In the genomic region with DNA sequence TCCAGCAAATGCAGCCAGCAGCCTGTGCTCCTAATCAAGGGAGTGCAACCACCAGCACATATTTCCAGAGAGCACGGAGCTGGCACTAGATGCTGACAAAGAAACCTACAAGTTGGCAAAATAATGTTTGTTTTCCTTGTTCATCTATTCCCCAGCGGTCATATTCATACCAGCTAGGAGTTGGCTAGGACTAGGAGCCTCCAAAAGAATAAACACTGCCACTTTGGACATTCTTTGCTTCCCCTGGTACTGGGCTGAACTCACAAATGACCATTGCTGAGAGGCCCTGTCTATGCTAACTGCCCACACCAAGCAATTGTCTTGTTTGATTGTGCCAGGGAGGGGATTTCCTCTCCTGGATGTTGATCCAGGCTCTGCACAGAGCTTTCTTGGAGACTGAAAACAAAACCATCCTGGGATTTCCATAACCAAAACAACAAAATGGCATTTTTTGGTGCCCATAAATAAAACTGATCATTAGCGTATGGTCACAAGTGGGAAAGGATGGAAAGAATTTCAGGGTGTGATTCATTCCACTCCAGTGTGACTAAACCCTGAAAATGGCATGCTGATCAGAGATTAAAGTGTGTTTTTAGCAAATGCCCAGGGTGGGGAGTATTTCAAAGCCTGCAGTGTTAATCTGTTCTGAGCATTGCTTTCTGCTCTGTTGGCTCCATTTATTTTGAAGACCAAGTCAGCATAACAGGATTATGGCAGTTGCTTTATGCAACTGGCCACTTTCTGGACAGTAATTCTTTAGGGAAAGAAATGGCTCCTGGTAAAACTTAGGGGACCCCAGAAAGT, we compare ENCODE assay signal across 8 mouse cellular contexts.
DNase-seq lines count a peak whose midpoint lies in the region; ATAC-seq lines count a peak whose summit lies in the region.

No protein-coding gene starts in this region.

- peaks cover 17% of the 10 kb centered on the region for H3K4me1 ChIP-seq in heart, embryonic 11.5 days (ENCODE audit: control insufficient read depth, insufficient read depth, low read length)
- peaks cover 14% of the 10 kb centered on the region for H3K4me1 ChIP-seq in limb, embryonic 10.5 days
- peaks cover 18% of the 10 kb centered on the region; the same call in 1 of the 2 replicates for H3K4me1 ChIP-seq in neural tube, embryonic 12.5 days

- 48% methylated on average over 3 of the region's 3 CpGs for WGBS in heart, embryonic 11.5 days (ENCODE audit: insufficient replicate concordance)
- 71% methylated on average over 3 of the region's 3 CpGs for WGBS in limb, embryonic 10.5 days
- 49% methylated on average over 3 of the region's 3 CpGs for WGBS in neural tube, embryonic 12.5 days

- H3K36me3 ChIP-seq in heart, embryonic 11.5 days (ENCODE audit: control insufficient read depth, insufficient read depth, low read length), result no peaks in the 10 kb centered on the region
- no peaks in the 10 kb centered on the region for H3K36me3 ChIP-seq in limb, embryonic 10.5 days
- H3K36me3 ChIP-seq in neural tube, embryonic 12.5 days, result no peaks in the 10 kb centered on the region

- no peak for DNase-seq in heart, adult 8-10 months (ENCODE audit: low spot score)
- peak; percentile 76 for DNase-seq in fibroblast of lung, adult 2 months (ENCODE audit: low read depth)
- DNase-seq in limb, embryonic 10.5 days (ENCODE audit: low spot score), result no peak
- DNase-seq in frontal cortex, postnatal 14 days (ENCODE audit: low spot score in 2 of 2), result no peak
- no peak for DNase-seq in left cerebral cortex, adult 9 months (ENCODE audit: low spot score in 2 of 2)
- DNase-seq in testis, postnatal 14 days (ENCODE audit: low spot score), result no peak

- no peak overlapping the region for H3K4me2 ChIP-seq in heart, embryonic 11.5 days
- no peak overlapping the region for H3K4me2 ChIP-seq in neural tube, embryonic 12.5 days (replicated peaks)

- no peak; the same call in 1 of the 2 replicates for ATAC-seq in heart, embryonic 11.5 days (replicated peaks; ENCODE audit: insufficient number of reproducible peaks, low FRiP score, low TSS enrichment)
- peak; percentile 26 for ATAC-seq in neural tube, embryonic 12.5 days (ENCODE audit: low FRiP score, low read depth)

- H3K27ac ChIP-seq in heart, embryonic 11.5 days (ENCODE audit: low read depth, low read length), result peak overlapping the region; percentile 80
- H3K27ac ChIP-seq in limb, embryonic 10.5 days, result peak overlapping the region; percentile 36; the same call in 1 of the 2 replicates
- H3K27ac ChIP-seq in neural tube, embryonic 12.5 days, result peak overlapping the region; percentile 72

- no peak overlapping the region for H3K4me3 ChIP-seq in heart, embryonic 11.5 days (ENCODE audit: low read depth, low read length)
- H3K4me3 ChIP-seq in limb, embryonic 10.5 days, result no peak overlapping the region
- H3K4me3 ChIP-seq in neural tube, embryonic 12.5 days, result no peak overlapping the region

- no peaks in the 10 kb centered on the region for H3K9me3 ChIP-seq in heart, embryonic 11.5 days (replicated peaks; ENCODE audit: control insufficient read depth, low read length)
- H3K9me3 ChIP-seq in limb, embryonic 10.5 days (replicated peaks), result no peaks in the 10 kb centered on the region
- no peaks in the 10 kb centered on the region for H3K9me3 ChIP-seq in neural tube, embryonic 12.5 days

- H3K9ac ChIP-seq in heart, embryonic 11.5 days (ENCODE audit: low read depth, low read length), result no peak overlapping the region
- no peak overlapping the region for H3K9ac ChIP-seq in neural tube, embryonic 12.5 days

- H3K27me3 ChIP-seq in heart, embryonic 11.5 days (ENCODE audit: control insufficient read depth, insufficient read depth, low read length), result no peaks in the 10 kb centered on the region
- H3K27me3 ChIP-seq in limb, embryonic 10.5 days (ENCODE audit: low read depth, poor library complexity, severe bottlenecking), result no peaks in the 10 kb centered on the region
- no peaks in the 10 kb centered on the region for H3K27me3 ChIP-seq in neural tube, embryonic 12.5 days (replicated peaks)
